Mouse (Mus musculus) adipose tissue, adult 10 weeks (tissue): ENCODE results near the gene Pole2. TPM values are rescaled to one million over a fixed set of nuclear protein-coding genes. Genes with fewer than 3 reads are reported as not detected.

Source experiments
- polyA plus RNA-seq: library from polyadenylated mRNA; stranded (reverse); fragments of 350-450 nt; fragmentation: Illumina TruSeq; extraction: RNeasy Lipid Tissue Mini Kit (QIAGEN cat#74804); gene quantifications from one replicate; pipeline ENCODE4 v1.2.3, GENCODE M21; 2014; ENCODE audit warnings: low read depth, low replicate concordance

Gene Pole2
- 3.3 TPM for polyA plus RNA-seq

GRCm38 (mm10) chr12:69227776-69228466, at the start of gene Pole2:
Gene Pole2, minus strand, starts transcription at chr12:69228195.

GRCm38 (mm10) chr12:69240876-69241275, 12.9 kb upstream of the Pole2 start, which contains the start of gene Klhdc1:
Gene Klhdc1, plus strand, starts transcription at chr12:69241176.

GRCm38 (mm10) chr12:69204052-69204833, 23.8 kb downstream of the Pole2 start, which contains the start of gene Gm49384:
Gene Gm49384, minus strand, starts transcription at chr12:69204267.

GRCm38 (mm10) chr12:69198164-69198535, 29.8 kb downstream of the Pole2 start, which contains the start of gene Dnaaf2:
Gene Dnaaf2, minus strand, starts transcription at chr12:69198429.

GRCm38 (mm10) chr12:69196444-69197377, 31.3 kb downstream of the Pole2 start, which contains the start of gene Gm49383:
Gene Gm49383, minus strand, starts transcription at chr12:69197104.

GRCm38 (mm10) chr12:69183583-69184308, 44.2 kb downstream of the Pole2 start, which contains the start of the genes Rpl36al and Mgat2:
Gene Rpl36al, minus strand, starts transcription at chr12:69184083.
Gene Mgat2, plus strand, starts transcription at chr12:69184157.

GRCm38 (mm10) chr12:69168461-69169106, 59.4 kb downstream of the Pole2 start, which contains the start of gene Lrr1:
Gene Lrr1, plus strand, starts transcription at chr12:69168814.

GRCm38 (mm10) chr12:69158765-69159577, 69.0 kb downstream of the Pole2 start, which contains the start of gene Rps29:
Gene Rps29, minus strand, starts transcription at chr12:69159186.

Other genes starting within 250 kb of the Pole2 start
- 3,001 TPM for gene Rps29, start 69.0 kb downstream of the Pole2 start, polyA plus RNA-seq
- 0.89 TPM for gene Lrr1, start 59.4 kb downstream of the Pole2 start, polyA plus RNA-seq
- 623 TPM for gene Rpl36al, start 44.1 kb downstream of the Pole2 start, polyA plus RNA-seq
- gene Mgat2, start 44.0 kb downstream of the Pole2 start, polyA plus RNA-seq = 45.2 TPM
- 3.4 TPM for gene Gm49383, start 31.1 kb downstream of the Pole2 start, polyA plus RNA-seq
- gene Dnaaf2, start 29.8 kb downstream of the Pole2 start, polyA plus RNA-seq = 1.8 TPM
- 3.1 TPM for gene Gm49384, start 23.9 kb downstream of the Pole2 start, polyA plus RNA-seq
- 14.3 TPM for gene Klhdc1, start 13.0 kb upstream of the Pole2 start, polyA plus RNA-seq
- gene Klhdc2, start 68.5 kb upstream of the Pole2 start, polyA plus RNA-seq = 52.5 TPM
- gene Nemf, start 129.0 kb upstream of the Pole2 start, polyA plus RNA-seq = 31.5 TPM
- gene Arf6, start 144.0 kb upstream of the Pole2 start, polyA plus RNA-seq = 56.5 TPM
- gene Gm9887, start 144.3 kb upstream of the Pole2 start, polyA plus RNA-seq = 0.61 TPM